ENCODE assay signal across 10 mouse cellular contexts in genomic region chr11:73326485-73326886, GRCm38 (mm10). TPM values are rescaled to one million over a fixed set of nuclear protein-coding genes. Genes with fewer than 3 reads are reported as not detected.
DNase-seq lines count a peak whose midpoint lies in the region; ATAC-seq lines count a peak whose summit lies in the region.
"Had no signal": no experiment of that assay in that cellular context is flagged by ENCODE, and none has a peak within 500 bp of the region (broad histone marks: within the 10 kb centered on the region; RNA-seq: fewer than 3 reads in every experiment).

No protein-coding gene starts in this region.

- DNase-seq in urinary bladder, adult 18-20 months (ENCODE audit: low spot score in 2 of 2), result peak; percentile 14 to 16
- no peak for DNase-seq in urinary bladder, postnatal 10 days (ENCODE audit: low spot score)
- DNase-seq in liver, embryonic 13.5 days, result no peak
- DNase-seq in yolk sac, embryonic 10.5 days (ENCODE audit: low spot score), result peak; percentile 84
- no peak for DNase-seq in midbrain, embryonic 11.5 days (ENCODE audit: low spot score, missing footprints)
- DNase-seq in c-Kit-positive CD71-positive TER-119-positive erythroid progenitor cells, embryonic 14.5 days (ENCODE audit: low spot score), result no peak
- DNase-seq in ovary, adult 18-20 months (ENCODE audit: low spot score), result no peak

- H3K36me3 ChIP-seq in intestine, embryonic 16.5 days (ENCODE audit: control insufficient read depth, insufficient read depth, low read length), result no peaks in the 10 kb centered on the region
- no peaks in the 10 kb centered on the region for H3K36me3 ChIP-seq in liver, embryonic 13.5 days
- no peaks in the 10 kb centered on the region for H3K36me3 ChIP-seq in midbrain, embryonic 11.5 days (ENCODE audit: control insufficient read depth, insufficient read depth, low read length)
- H3K36me3 ChIP-seq: heart, embryonic 15.5 days had no signal

- peak overlapping the region; percentile 1; the same call in 1 of the 2 replicates for H3K4me3 ChIP-seq in intestine, embryonic 16.5 days (ENCODE audit: low read length)
- H3K4me3 ChIP-seq in liver, embryonic 13.5 days (replicated peaks), result peak overlapping the region; percentile 12; the same call in 1 of the 2 replicates
- no peak overlapping the region for H3K4me3 ChIP-seq in midbrain, embryonic 11.5 days (ENCODE audit: low read depth, low read length)
- H3K4me3 ChIP-seq: heart, embryonic 15.5 days had no signal

- peak overlapping the region; percentile 26; the same call in 1 of the 2 replicates for H3K4me2 ChIP-seq in intestine, embryonic 16.5 days (ENCODE audit: low read depth, low read length)
- H3K4me2 ChIP-seq in liver, embryonic 13.5 days, result 0 out of 2 replicates have a peak overlapping the region, but pooled peaks have one; percentile 17
- H3K4me2 ChIP-seq in midbrain, embryonic 11.5 days, result no peak overlapping the region
- H3K4me2 ChIP-seq: heart, embryonic 15.5 days had no signal

- H3K4me1 ChIP-seq in intestine, embryonic 16.5 days (ENCODE audit: control insufficient read depth, insufficient read depth, low read length), result 0 out of 2 replicates have a peak, but pooled peaks cover 6% of the 10 kb centered on the region
- H3K4me1 ChIP-seq in liver, embryonic 13.5 days (replicated peaks), result no peaks in the 10 kb centered on the region
- no peaks in the 10 kb centered on the region for H3K4me1 ChIP-seq in midbrain, embryonic 11.5 days (ENCODE audit: control insufficient read depth, insufficient read depth, low read length)
- H3K4me1 ChIP-seq: heart, embryonic 15.5 days had no signal

- peak; percentile 96 for ATAC-seq in intestine, embryonic 16.5 days
- ATAC-seq in liver, embryonic 13.5 days (ENCODE audit: low read depth), result peak; percentile 83
- no peak for ATAC-seq in midbrain, embryonic 11.5 days (ENCODE audit: low FRiP score)

- no peaks in the 10 kb centered on the region for H3K9me3 ChIP-seq in intestine, embryonic 16.5 days (ENCODE audit: control insufficient read depth, low read length)
- no peaks in the 10 kb centered on the region for H3K9me3 ChIP-seq in liver, embryonic 13.5 days (replicated peaks)
- no peaks in the 10 kb centered on the region for H3K9me3 ChIP-seq in midbrain, embryonic 11.5 days (ENCODE audit: control insufficient read depth, low read length)
- H3K9me3 ChIP-seq: heart, embryonic 15.5 days had no signal

- 23% methylated on average over 12 of the region's 12 CpGs for WGBS in intestine, embryonic 16.5 days
- WGBS in liver, embryonic 13.5 days (ENCODE audit: insufficient replicate concordance), result 27% methylated on average over 12 of the region's 12 CpGs
- WGBS in midbrain, embryonic 11.5 days, result 67% methylated on average over 12 of the region's 12 CpGs

- no peak overlapping the region for H3K9ac ChIP-seq in intestine, embryonic 16.5 days (ENCODE audit: low read depth, low read length)
- H3K9ac ChIP-seq in liver, embryonic 13.5 days, result no peak overlapping the region
- no peak overlapping the region for H3K9ac ChIP-seq in midbrain, embryonic 11.5 days (ENCODE audit: low read length)
- H3K9ac ChIP-seq: heart, embryonic 15.5 days had no signal

- no peaks in the 10 kb centered on the region for H3K27me3 ChIP-seq in intestine, embryonic 16.5 days (replicated peaks; ENCODE audit: control insufficient read depth, insufficient read depth, low read length)
- H3K27me3 ChIP-seq in liver, embryonic 13.5 days, result no peaks in the 10 kb centered on the region
- H3K27me3 ChIP-seq in midbrain, embryonic 11.5 days (ENCODE audit: control insufficient read depth, insufficient read depth, low read length), result no peaks in the 10 kb centered on the region
- H3K27me3 ChIP-seq: heart, embryonic 15.5 days had no signal

- peak overlapping the region; percentile 23; the same call in 1 of the 2 replicates for H3K27ac ChIP-seq in intestine, embryonic 16.5 days (ENCODE audit: low read length)
- peak overlapping the region; percentile 63 for H3K27ac ChIP-seq in liver, embryonic 13.5 days
- H3K27ac ChIP-seq in midbrain, embryonic 11.5 days (ENCODE audit: low read depth, low read length), result no peak overlapping the region
- H3K27ac ChIP-seq: heart, embryonic 15.5 days had no signal

RNA-seq across cellular contexts. Expression of gene Aspa, which starts 2.9 kb away (rescaled TPM):
- polyA plus RNA-seq in intestine, embryonic 16.5 days (2015; fragmentation: Nextera tagmentation; extraction: Ambion mirVana), result 1.5 and 2.3 TPM in 2 replicates
- 2.0 and 2.1 TPM in 2 replicates for polyA plus RNA-seq in liver, embryonic 13.5 days (2015; fragmentation: Nextera tagmentation; extraction: Ambion mirVana)
- 0.10 TPM in 1 of 2 replicates, not detected in the other for polyA plus RNA-seq in midbrain, embryonic 11.5 days (2014; fragmentation: Nextera tagmentation; extraction: Ambion mirVana)

RNA-seq across cellular contexts. Expression of gene Gm49340, which starts 3.1 kb away (rescaled TPM):
- polyA plus RNA-seq in intestine, embryonic 16.5 days (2015; fragmentation: Nextera tagmentation; extraction: Ambion mirVana), result not detected in 2 replicates
- polyA plus RNA-seq in liver, embryonic 13.5 days (2015; fragmentation: Nextera tagmentation; extraction: Ambion mirVana), result not detected in 2 replicates
- not detected in 2 replicates for polyA plus RNA-seq in midbrain, embryonic 11.5 days (2014; fragmentation: Nextera tagmentation; extraction: Ambion mirVana)
- polyA plus RNA-seq: heart, embryonic 15.5 days; neural tube, embryonic 14.5 days had no signal

RNA-seq across cellular contexts. Expression of gene Spata22, which starts 3.1 kb away (rescaled TPM):
- polyA plus RNA-seq in intestine, embryonic 16.5 days (2015; fragmentation: Nextera tagmentation; extraction: Ambion mirVana), result 0.21 and 0.31 TPM in 2 replicates
- polyA plus RNA-seq in liver, embryonic 13.5 days (2015; fragmentation: Nextera tagmentation; extraction: Ambion mirVana), result 1.2 and 2.7 TPM in 2 replicates
- polyA plus RNA-seq in midbrain, embryonic 11.5 days (2014; fragmentation: Nextera tagmentation; extraction: Ambion mirVana), result not detected in 2 replicates
- polyA plus RNA-seq: heart, embryonic 15.5 days; neural tube, embryonic 14.5 days had no signal

RNA-seq across cellular contexts. Expression of gene Olfr20, which starts 24.1 kb away (rescaled TPM):
- not detected in 2 replicates for polyA plus RNA-seq in intestine, embryonic 16.5 days (2015; fragmentation: Nextera tagmentation; extraction: Ambion mirVana)
- polyA plus RNA-seq in liver, embryonic 13.5 days (2015; fragmentation: Nextera tagmentation; extraction: Ambion mirVana), result not detected in 2 replicates
- not detected in 2 replicates for polyA plus RNA-seq in midbrain, embryonic 11.5 days (2014; fragmentation: Nextera tagmentation; extraction: Ambion mirVana)
- polyA plus RNA-seq: heart, embryonic 15.5 days; neural tube, embryonic 14.5 days had no signal

RNA-seq across cellular contexts. Expression of gene Olfr376, which starts 44.6 kb away (rescaled TPM):
- not detected in 2 replicates for polyA plus RNA-seq in intestine, embryonic 16.5 days (2015; fragmentation: Nextera tagmentation; extraction: Ambion mirVana)
- not detected in 2 replicates for polyA plus RNA-seq in liver, embryonic 13.5 days (2015; fragmentation: Nextera tagmentation; extraction: Ambion mirVana)
- not detected in 2 replicates for polyA plus RNA-seq in midbrain, embryonic 11.5 days (2014; fragmentation: Nextera tagmentation; extraction: Ambion mirVana)
- polyA plus RNA-seq: heart, embryonic 15.5 days; neural tube, embryonic 14.5 days had no signal

Comparison
In these comparisons a context has a peak if more than half of its experiments do, and no peak if none do; other contexts are left out.
1. DNase-seq: peak in urinary bladder, adult 18-20 months (2 of 2) and yolk sac, embryonic 10.5 days (single experiment); none in urinary bladder, postnatal 10 days (single experiment), liver, embryonic 13.5 days (single experiment), midbrain, embryonic 11.5 days (single experiment), c-Kit-positive CD71-positive TER-119-positive erythroid progenitor cells, embryonic 14.5 days (single experiment) and ovary, adult 18-20 months (single experiment).